Mouse (Mus musculus): ENCODE results near the gene H2-Ob. TPM values are rescaled to one million over a fixed set of nuclear protein-coding genes. Genes with fewer than 3 reads are reported as not detected.

Gene H2-Ob
- polyA plus RNA-seq, 1 experiment from 2014 or later: 0.28 TPM

- WGBS: under 1% methylated on average over 93 of the region's 93 CpGs
- peak overlapping the region; percentile 52 for H3K4me3 ChIP-seq (replicated peaks; ENCODE audit: low read length)
- no peaks in the 10 kb centered on the region for H3K36me3 ChIP-seq (ENCODE audit: control insufficient read depth, insufficient read depth)
- no peak for ATAC-seq
- H3K4me2 ChIP-seq (ENCODE audit: low read length): peak overlapping the region; percentile 90
- no peaks in the 10 kb centered on the region for H3K9me3 ChIP-seq (ENCODE audit: control insufficient read depth, low read length)
- H3K9ac ChIP-seq (replicated peaks; ENCODE audit: low read depth, low read length): peak overlapping the region; percentile 59
- H3K27me3 ChIP-seq (replicated peaks; ENCODE audit: control insufficient read depth, insufficient read depth, low read length): peaks cover 15% of the 10 kb centered on the region
- no peak overlapping the region for H3K27ac ChIP-seq (ENCODE audit: low read length)
- H3K4me1 ChIP-seq (replicated peaks; ENCODE audit: control insufficient read depth, insufficient read depth, low read length): peaks cover 17% of the 10 kb centered on the region
Measured at GRCm38 (mm10) chr17:34264452-34265351, 26.0 kb downstream of the H2-Ob start.

- no peak for ATAC-seq
- Histone ChIP-seq H3K9me3 (ENCODE audit: control insufficient read depth, low read length) (no peaks in the 10 kb centered on the region), H3K27ac (ENCODE audit: low read length) (no peak overlapping the region), H3K4me2 (ENCODE audit: low read length) (no peak overlapping the region), H3K36me3 (ENCODE audit: control insufficient read depth, insufficient read depth) (no peaks in the 10 kb centered on the region), H3K9ac (replicated peaks; ENCODE audit: low read depth, low read length) (no peak overlapping the region), H3K4me3 (replicated peaks; ENCODE audit: low read length) (no peak overlapping the region), H3K27me3 (replicated peaks; ENCODE audit: control insufficient read depth, insufficient read depth, low read length) (peaks cover 13% of the 10 kb centered on the region), H3K4me1 (replicated peaks; ENCODE audit: control insufficient read depth, insufficient read depth, low read length) (peaks cover 17% of the 10 kb centered on the region)
- 82% methylated on average over 2 of the region's 2 CpGs for WGBS
Measured at GRCm38 (mm10) chr17:34268262-34268661, 29.6 kb downstream of the H2-Ob start.

- WGBS: 95% methylated on average over 2 of the region's 2 CpGs
- Histone ChIP-seq H3K27me3 (replicated peaks; ENCODE audit: control insufficient read depth, insufficient read depth, low read length) (peaks cover 13% of the 10 kb centered on the region), H3K27ac (ENCODE audit: low read length) (no peak overlapping the region), H3K4me1 (replicated peaks; ENCODE audit: control insufficient read depth, insufficient read depth, low read length) (peaks cover 14% of the 10 kb centered on the region), H3K36me3 (ENCODE audit: control insufficient read depth, insufficient read depth) (no peaks in the 10 kb centered on the region), H3K4me2 (ENCODE audit: low read length) (no peak overlapping the region), H3K9me3 (ENCODE audit: control insufficient read depth, low read length) (no peaks in the 10 kb centered on the region), H3K4me3 (replicated peaks; ENCODE audit: low read length) (no peak overlapping the region), H3K9ac (replicated peaks; ENCODE audit: low read depth, low read length) (no peak overlapping the region)
- ATAC-seq: no peak
Measured at GRCm38 (mm10) chr17:34268748-34269147, 30.0 kb downstream of the H2-Ob start.

- Histone ChIP-seq H3K4me3 (replicated peaks; ENCODE audit: low read length) (no peak overlapping the region), H3K4me2 (ENCODE audit: low read length) (no peak overlapping the region), H3K4me1 (replicated peaks; ENCODE audit: control insufficient read depth, insufficient read depth, low read length) (peaks cover 4% of the 10 kb centered on the region), H3K9me3 (ENCODE audit: control insufficient read depth, low read length) (no peaks in the 10 kb centered on the region), H3K9ac (replicated peaks; ENCODE audit: low read depth, low read length) (no peak overlapping the region), H3K36me3 (ENCODE audit: control insufficient read depth, insufficient read depth) (no peaks in the 10 kb centered on the region), H3K27me3 (replicated peaks; ENCODE audit: control insufficient read depth, insufficient read depth, low read length) (peaks cover 6% of the 10 kb centered on the region), H3K27ac (ENCODE audit: low read length) (no peak overlapping the region)
- no peak for ATAC-seq
- 69% methylated on average over 4 of the region's 4 CpGs for WGBS
Measured at GRCm38 (mm10) chr17:34269817-34270216, 31.1 kb downstream of the H2-Ob start.

- H3K27me3 ChIP-seq (replicated peaks; ENCODE audit: control insufficient read depth, insufficient read depth, low read length): peaks cover 3% of the 10 kb centered on the region
- WGBS: 92% methylated on average over 2 of the region's 2 CpGs
- H3K27ac ChIP-seq (ENCODE audit: low read length): no peak overlapping the region
- no peaks in the 10 kb centered on the region for H3K36me3 ChIP-seq (ENCODE audit: control insufficient read depth, insufficient read depth)
- no peak overlapping the region for H3K4me2 ChIP-seq (ENCODE audit: low read length)
- no peak overlapping the region for H3K4me3 ChIP-seq (replicated peaks; ENCODE audit: low read length)
- peaks cover under 1% of the 10 kb centered on the region; the same call in 1 of the 2 replicates for H3K4me1 ChIP-seq (replicated peaks; ENCODE audit: control insufficient read depth, insufficient read depth, low read length)
- no peaks in the 10 kb centered on the region for H3K9me3 ChIP-seq (ENCODE audit: control insufficient read depth, low read length)
- no peak for ATAC-seq
- no peak overlapping the region for H3K9ac ChIP-seq (replicated peaks; ENCODE audit: low read depth, low read length)
Measured at GRCm38 (mm10) chr17:34270230-34270629, 31.5 kb downstream of the H2-Ob start.

- 75% methylated on average over 2 of the region's 2 CpGs for WGBS
- Histone ChIP-seq H3K9me3 (ENCODE audit: control insufficient read depth, low read length) (no peaks in the 10 kb centered on the region), H3K27ac (ENCODE audit: low read length) (no peak overlapping the region), H3K9ac (replicated peaks; ENCODE audit: low read depth, low read length) (no peak overlapping the region), H3K4me3 (replicated peaks; ENCODE audit: low read length) (no peak overlapping the region), H3K36me3 (ENCODE audit: control insufficient read depth, insufficient read depth) (no peaks in the 10 kb centered on the region), H3K27me3 (replicated peaks; ENCODE audit: control insufficient read depth, insufficient read depth, low read length) (no peaks in the 10 kb centered on the region), H3K4me1 (replicated peaks; ENCODE audit: control insufficient read depth, insufficient read depth, low read length) (no peaks in the 10 kb centered on the region), H3K4me2 (ENCODE audit: low read length) (no peak overlapping the region)
- ATAC-seq: no peak
Measured at GRCm38 (mm10) chr17:34270940-34271339, 32.2 kb downstream of the H2-Ob start.

GRCm38 (mm10) chr17:34272102-34272501 is 33.4 kb downstream of the H2-Ob start:
- no peak for ATAC-seq
- Histone ChIP-seq H3K36me3 (ENCODE audit: control insufficient read depth, insufficient read depth) (no peaks in the 10 kb centered on the region), H3K27me3 (replicated peaks; ENCODE audit: control insufficient read depth, insufficient read depth, low read length) (no peaks in the 10 kb centered on the region), H3K27ac (ENCODE audit: low read length) (no peak overlapping the region), H3K4me2 (ENCODE audit: low read length) (no peak overlapping the region), H3K9me3 (ENCODE audit: control insufficient read depth, low read length) (0 out of 2 replicates have a peak, but pooled peaks cover 2% of the 10 kb centered on the region), H3K9ac (replicated peaks; ENCODE audit: low read depth, low read length) (no peak overlapping the region), H3K4me1 (replicated peaks; ENCODE audit: control insufficient read depth, insufficient read depth, low read length) (no peaks in the 10 kb centered on the region), H3K4me3 (replicated peaks; ENCODE audit: low read length) (no peak overlapping the region)
- 100% methylated on average over 1 of the region's 1 CpGs for WGBS

GRCm38 (mm10) chr17:34280499-34281038 is 41.9 kb downstream of the H2-Ob start:
- H3K27ac ChIP-seq (ENCODE audit: low read length): no peak overlapping the region
- no peak overlapping the region for H3K4me2 ChIP-seq (ENCODE audit: low read length)
- 84% methylated on average over 1 of the region's 1 CpGs for WGBS
- H3K36me3 ChIP-seq (ENCODE audit: control insufficient read depth, insufficient read depth): no peaks in the 10 kb centered on the region
- H3K4me3 ChIP-seq (replicated peaks; ENCODE audit: low read length): no peak overlapping the region
- no peak for ATAC-seq
- H3K9me3 ChIP-seq (ENCODE audit: control insufficient read depth, low read length): 0 out of 2 replicates have a peak, but pooled peaks cover 2% of the 10 kb centered on the region
- no peaks in the 10 kb centered on the region for H3K4me1 ChIP-seq (replicated peaks; ENCODE audit: control insufficient read depth, insufficient read depth, low read length)
- no peaks in the 10 kb centered on the region for H3K27me3 ChIP-seq (replicated peaks; ENCODE audit: control insufficient read depth, insufficient read depth, low read length)
- no peak overlapping the region for H3K9ac ChIP-seq (replicated peaks; ENCODE audit: low read depth, low read length)

GRCm38 (mm10) chr17:34281836-34282235 is 43.1 kb downstream of the H2-Ob start:
- WGBS: 73% methylated on average over 1 of the region's 1 CpGs

More at GRCm38 (mm10) chr17:34281836-34282235, 43.1 kb downstream of the H2-Ob start:
- H3K9ac ChIP-seq (replicated peaks; ENCODE audit: low read depth, low read length): no peak overlapping the region
- 0 out of 2 replicates have a peak, but pooled peaks cover 2% of the 10 kb centered on the region for H3K9me3 ChIP-seq (ENCODE audit: control insufficient read depth, low read length)
- H3K36me3 ChIP-seq (ENCODE audit: control insufficient read depth, insufficient read depth): no peaks in the 10 kb centered on the region
- no peaks in the 10 kb centered on the region for H3K4me1 ChIP-seq (replicated peaks; ENCODE audit: control insufficient read depth, insufficient read depth, low read length)
- no peaks in the 10 kb centered on the region for H3K27me3 ChIP-seq (replicated peaks; ENCODE audit: control insufficient read depth, insufficient read depth, low read length)
- no peak overlapping the region for H3K4me3 ChIP-seq (replicated peaks; ENCODE audit: low read length)
- ATAC-seq: no peak
- H3K4me2 ChIP-seq (ENCODE audit: low read length): no peak overlapping the region
- H3K27ac ChIP-seq (ENCODE audit: low read length): no peak overlapping the region
